Mouse (Mus musculus) heart, postnatal 25 days (tissue): Measurements from ENCODE around the gene Stap1. TPM values are rescaled to one million over a fixed set of nuclear protein-coding genes. Genes with fewer than 3 reads are reported as not detected.

Experiments used
- DNase-seq: peaks from one replicate; pipeline ENCODE4 v3.0.0; 2022; ENCODE audit warnings: low spot score
- intact Hi-C: fragments of 180-260 bp; cut with DNase I; formaldehyde crosslinking; loops from one replicate; pipeline ENCODE4 v1.15.1; 2025
- total RNA-seq, 2 experiments: library from RNA; stranded (reverse); gene quantifications; 2 replicates each; pipeline ENCODE4 v1.2.3; 2021

Gene Stap1
- total RNA-seq, 2 experiments from 2014 or later = 0.16 to 0.31 TPM

GRCm38 (mm10) chr5:86113997-86114396 lies 42.5 kb downstream of the Stap1 start:
- DNase-seq = no peak
- intact Hi-C loops = no loop called here

- intact Hi-C loops = loop anchor here (5.0 kb wide), 1 partner anchor 51 kb away; the partner anchor contains the start of gene Cenpc1
- no peak for DNase-seq
Observed at GRCm38 (mm10) chr5:86118457-86119094, 47.0 kb downstream of the Stap1 start.

- no peak for DNase-seq
- intact Hi-C loops = no loop called here
Observed at GRCm38 (mm10) chr5:86128749-86129148, 57.2 kb downstream of the Stap1 start.

- no peak for DNase-seq
- intact Hi-C loops = loop anchor here (5.0 kb wide), 1 partner anchor 63 kb away; the partner anchor contains the start of gene Cenpc1
Observed at GRCm38 (mm10) chr5:86129828-86130227, 58.3 kb downstream of the Stap1 start.

Other genes with a start within 250 kb of the Stap1 start
- gene Cenpc1, start 6.2 kb upstream of the Stap1 start, total RNA-seq = 1 to 10 TPM; 5.2 to 5.4 TPM
- gene Uba6, start 101.1 kb downstream of the Stap1 start, total RNA-seq = 1 to 10 TPM; 7.0 to 7.2 TPM
- gene Gnrhr, start 126.2 kb downstream of the Stap1 start, total RNA-seq = under 1 TPM; 0.47 to 0.59 TPM
- gene Tmprss11c, start 217.6 kb downstream of the Stap1 start, total RNA-seq = not detected